Mouse (Mus musculus) neural tube, embryonic 10.5 days (tissue): ENCODE results near the gene Vmn1r17.
"Not testable (repeated sequence)": the region's sequence is repeated elsewhere in the genome, so short reads cannot be mapped to it uniquely, and the experiment has no call there.

ENCODE experiments used
- DNase-seq: peaks from one replicate; pipeline ENCODE4 v3.0.0-alpha.2; 2017; ENCODE audit warnings: low spot score; ENCODE audit errors: extremely low spot score

Gene Vmn1r17

GRCm38 (mm10) chr6:57363627-57364026, at the start of gene Vmn1r17:
Gene Vmn1r17 (minus strand): TSS chr6:57363727.
- no peak for DNase-seq

- DNase-seq, result not testable (repeated sequence)
Observed at GRCm38 (mm10) chr6:57403480-57403879, 40.0 kb upstream of the Vmn1r17 start, which contains the start of gene Vmn1r19. Gene Vmn1r19 (plus strand): TSS chr6:57403780.

- DNase-seq, result no peak
Observed at GRCm38 (mm10) chr6:57395683-57396082, 32.2 kb upstream of the Vmn1r17 start, which contains the start of gene Vmn1r18. Gene Vmn1r18 (minus strand): TSS chr6:57395783.

- DNase-seq, result no peak
Observed at GRCm38 (mm10) chr6:57367496-57367895, 4.0 kb upstream of the Vmn1r17 start.

- not testable (repeated sequence) for DNase-seq
Observed at GRCm38 (mm10) chr6:57365866-57366265, 2.3 kb upstream of the Vmn1r17 start.

GRCm38 (mm10) chr6:57356864-57357263, 6.7 kb downstream of the Vmn1r17 start:
- DNase-seq, result no peak

GRCm38 (mm10) chr6:57329394-57329793, 34.1 kb downstream of the Vmn1r17 start, which contains the start of gene Vmn1r16:
Gene Vmn1r16 (minus strand): TSS chr6:57329494.
- no peak for DNase-seq

- DNase-seq, result no peak
Observed at GRCm38 (mm10) chr6:57326176-57326575, 37.4 kb downstream of the Vmn1r17 start.
